Mouse (Mus musculus): ENCODE data around the gene Nr5a2. TPM values are rescaled to one million over a fixed set of nuclear protein-coding genes. Genes with fewer than 3 reads are reported as not detected.

Gene Nr5a2
- polyA plus RNA-seq, 1 experiment from 2014 or later, result 4.0 TPM

DNA sequence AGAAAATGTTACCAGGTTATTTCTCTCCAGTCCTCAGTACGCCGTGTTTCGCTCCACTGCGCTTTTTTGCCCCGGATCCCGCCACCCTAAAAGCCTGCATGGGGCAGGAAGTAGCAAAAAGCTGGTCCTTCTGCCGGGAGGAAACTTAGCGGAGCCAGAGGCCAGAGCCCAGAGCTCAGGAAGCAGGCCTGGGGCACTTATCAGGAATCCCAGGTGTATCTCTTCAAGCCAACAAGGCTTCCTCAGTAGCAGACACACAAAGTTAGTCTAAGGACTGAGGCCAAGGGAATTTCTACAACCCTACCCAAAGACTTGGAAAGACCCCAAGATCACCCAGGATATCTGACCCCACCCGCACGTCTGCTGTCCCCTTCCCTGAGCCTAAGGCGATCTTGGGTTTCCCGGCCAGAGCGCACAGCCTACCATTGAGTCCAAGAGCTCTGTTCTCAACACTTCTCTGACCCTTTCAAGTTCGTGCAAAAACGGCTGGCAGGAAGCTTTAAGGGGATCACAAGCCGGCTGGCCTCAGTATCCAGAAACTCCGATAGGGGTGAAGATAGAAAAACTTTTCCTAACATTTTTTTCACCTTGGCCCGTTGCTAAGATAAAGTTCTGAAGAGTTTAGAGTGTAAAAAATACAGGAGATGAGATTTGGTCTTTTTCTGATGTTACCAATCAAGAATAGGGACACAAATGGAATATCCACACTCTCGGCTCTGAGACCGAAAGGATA lies 12.7 kb downstream of the Nr5a2 start:
- ATAC-seq, result no peak

DNA sequence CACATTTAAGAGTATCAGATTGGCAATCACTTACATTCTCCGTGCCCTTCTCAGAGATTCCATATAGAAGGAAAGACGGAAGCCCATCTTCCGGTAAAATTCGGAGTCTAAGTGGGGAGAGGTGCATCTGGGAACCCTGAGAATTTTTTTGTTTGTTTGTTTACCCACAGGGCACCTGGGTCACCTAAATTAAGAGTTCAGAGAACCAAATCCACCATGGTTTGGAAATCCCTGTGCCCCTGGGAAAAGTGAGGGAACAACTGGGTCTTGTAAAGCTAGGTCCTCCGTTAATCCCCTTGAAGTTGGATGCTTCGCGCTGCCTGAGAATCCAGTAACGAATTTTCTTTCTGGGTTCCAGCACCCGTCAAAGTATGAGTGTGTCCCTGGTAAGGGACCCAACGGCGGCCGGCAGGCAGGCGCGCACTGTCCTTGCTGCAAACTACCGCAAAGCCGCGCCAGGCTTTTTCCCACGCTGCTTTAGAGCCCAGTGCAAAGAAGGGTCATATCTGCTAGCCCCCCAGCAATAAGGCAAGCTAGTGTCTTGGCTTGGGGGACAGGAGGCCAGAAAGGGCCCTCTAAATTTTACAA lies 13.3 kb downstream of the Nr5a2 start:
- H3K9me3 ChIP-seq (replicated peaks), result no peaks in the 10 kb centered on the region
- H3K4me3 ChIP-seq, result peak overlapping the region; percentile 52
- H3K36me3 ChIP-seq, result no peaks in the 10 kb centered on the region
- H3K27me3 ChIP-seq (replicated peaks), result peaks cover 76% of the 10 kb centered on the region
- peak overlapping the region; percentile 56 for H3K9ac ChIP-seq
- no peak for ATAC-seq
- peak overlapping the region; percentile 58 for H3K4me2 ChIP-seq
- H3K4me1 ChIP-seq, result no peaks in the 10 kb centered on the region
- peak overlapping the region; percentile 56; the same call in 1 of the 2 replicates for H3K27ac ChIP-seq
- 3% methylated on average over 18 of the region's 18 CpGs for WGBS (ENCODE audit: insufficient replicate concordance)

More for the DNA sequence above, 12.7 kb downstream of the Nr5a2 start:
- peak overlapping the region; percentile 52 for H3K4me3 ChIP-seq
- peak overlapping the region; percentile 58 for H3K4me2 ChIP-seq
- H3K9me3 ChIP-seq (replicated peaks), result no peaks in the 10 kb centered on the region
- no peaks in the 10 kb centered on the region for H3K36me3 ChIP-seq
- H3K27ac ChIP-seq, result 0 out of 2 replicates have a peak overlapping the region, but pooled peaks have one; percentile 11
- peaks cover 83% of the 10 kb centered on the region for H3K27me3 ChIP-seq (replicated peaks)
- peaks cover under 1% of the 10 kb centered on the region; the same call in 1 of the 2 replicates for H3K4me1 ChIP-seq
- peak overlapping the region; percentile 56 for H3K9ac ChIP-seq
- WGBS (ENCODE audit: insufficient replicate concordance), result 4% methylated on average over 20 of the region's 20 CpGs

DNA sequence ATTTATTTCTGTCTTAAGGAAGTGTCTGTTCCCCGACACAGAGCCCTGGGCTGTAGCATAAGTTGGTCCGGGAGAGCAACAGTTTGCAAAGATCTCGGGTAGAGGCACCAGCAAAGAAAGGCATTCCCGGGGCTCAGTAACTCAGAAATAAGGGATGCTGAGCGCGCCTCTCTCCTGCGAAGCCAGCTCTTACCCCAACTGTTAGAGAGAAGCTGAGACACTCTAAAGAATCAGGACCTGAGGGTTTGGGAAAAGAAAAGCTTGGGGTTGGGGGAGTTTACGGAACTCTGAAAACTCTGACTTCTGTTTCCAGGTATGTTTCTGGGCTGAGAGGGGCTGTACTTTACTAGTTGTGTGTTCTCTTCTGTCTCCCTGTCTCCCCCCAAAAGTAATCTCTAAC lies 13.8 kb downstream of the Nr5a2 start:
- no peaks in the 10 kb centered on the region for H3K4me1 ChIP-seq
- H3K4me2 ChIP-seq, result peak overlapping the region; percentile 58
- no peaks in the 10 kb centered on the region for H3K36me3 ChIP-seq
- peak overlapping the region; percentile 52 for H3K4me3 ChIP-seq
- H3K27me3 ChIP-seq (replicated peaks), result peaks cover 71% of the 10 kb centered on the region
- no peaks in the 10 kb centered on the region for H3K9me3 ChIP-seq (replicated peaks)
- peak overlapping the region; percentile 22; the same call in 1 of the 2 replicates for H3K9ac ChIP-seq
- ATAC-seq, result 0 out of 2 replicates have a peak, but pooled peaks have one; percentile 9
- H3K27ac ChIP-seq, result peak overlapping the region; percentile 56; the same call in 1 of the 2 replicates
- 3% methylated on average over 8 of the region's 8 CpGs for WGBS (ENCODE audit: insufficient replicate concordance)

DNA sequence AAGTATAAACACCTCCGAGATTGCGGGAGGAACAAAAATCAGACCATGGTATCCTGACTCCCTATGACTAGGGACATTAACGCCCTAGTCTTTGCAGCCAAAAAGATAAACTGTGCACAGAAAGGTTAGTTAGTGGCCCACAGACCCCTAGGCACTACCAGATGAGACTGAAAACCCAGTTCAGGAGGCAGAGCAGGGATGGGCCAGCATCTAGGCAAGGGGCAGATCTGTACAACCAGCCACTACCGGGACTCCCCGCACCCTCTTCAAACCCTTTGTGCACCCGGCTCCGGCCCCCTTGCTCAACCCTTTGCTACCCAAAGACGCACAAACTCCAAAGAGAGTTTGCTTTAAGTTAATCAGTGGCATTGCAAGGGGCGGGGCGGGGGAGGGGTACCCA lies 14.4 kb downstream of the Nr5a2 start:
- 4% methylated on average over 10 of the region's 10 CpGs for WGBS (ENCODE audit: insufficient replicate concordance)
- peak; percentile 60 for ATAC-seq
- H3K4me3 ChIP-seq, result peak overlapping the region; percentile 52; the same call in 1 of the 2 replicates
- no peak overlapping the region for H3K9ac ChIP-seq
- peak overlapping the region; percentile 58 for H3K4me2 ChIP-seq
- peaks cover 66% of the 10 kb centered on the region for H3K27me3 ChIP-seq (replicated peaks)
- peak overlapping the region; percentile 54; the same call in 1 of the 2 replicates for H3K27ac ChIP-seq
- no peaks in the 10 kb centered on the region for H3K9me3 ChIP-seq (replicated peaks)
- peaks cover 2% of the 10 kb centered on the region; the same call in 1 of the 2 replicates for H3K36me3 ChIP-seq
- H3K4me1 ChIP-seq, result no peaks in the 10 kb centered on the region

DNA sequence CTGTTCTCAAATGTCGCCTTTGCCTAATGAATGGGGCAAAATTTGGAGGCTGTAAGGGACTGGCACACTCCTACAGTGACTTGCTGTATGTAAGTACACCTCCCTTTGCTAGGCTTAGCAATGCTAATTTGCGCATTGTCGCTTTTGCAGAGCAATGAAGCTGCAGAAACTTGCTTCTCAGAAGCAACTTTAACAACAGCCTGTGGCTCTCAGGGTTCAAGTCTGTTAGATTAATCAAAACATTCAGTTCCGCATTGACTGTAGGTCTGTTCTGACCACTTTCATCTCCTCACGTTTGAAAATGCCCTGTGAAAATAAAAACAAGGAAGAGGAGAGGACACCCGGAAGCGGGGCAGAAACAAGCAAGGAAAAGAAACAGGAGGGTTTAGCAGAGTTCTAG lies 14.8 kb downstream of the Nr5a2 start:
- Histone ChIP-seq H3K27ac (peak overlapping the region; percentile 54; the same call in 1 of the 2 replicates), H3K4me2 (peak overlapping the region; percentile 58), H3K9me3 (replicated peaks) (no peaks in the 10 kb centered on the region), H3K9ac (no peak overlapping the region), H3K27me3 (replicated peaks) (peaks cover 61% of the 10 kb centered on the region), H3K4me1 (no peaks in the 10 kb centered on the region), H3K4me3 (peak overlapping the region; percentile 52; the same call in 1 of the 2 replicates), H3K36me3 (peaks cover 4% of the 10 kb centered on the region; the same call in 1 of the 2 replicates)
- ATAC-seq, result no peak
- 11% methylated on average over 7 of the region's 7 CpGs for WGBS (ENCODE audit: insufficient replicate concordance)

DNA sequence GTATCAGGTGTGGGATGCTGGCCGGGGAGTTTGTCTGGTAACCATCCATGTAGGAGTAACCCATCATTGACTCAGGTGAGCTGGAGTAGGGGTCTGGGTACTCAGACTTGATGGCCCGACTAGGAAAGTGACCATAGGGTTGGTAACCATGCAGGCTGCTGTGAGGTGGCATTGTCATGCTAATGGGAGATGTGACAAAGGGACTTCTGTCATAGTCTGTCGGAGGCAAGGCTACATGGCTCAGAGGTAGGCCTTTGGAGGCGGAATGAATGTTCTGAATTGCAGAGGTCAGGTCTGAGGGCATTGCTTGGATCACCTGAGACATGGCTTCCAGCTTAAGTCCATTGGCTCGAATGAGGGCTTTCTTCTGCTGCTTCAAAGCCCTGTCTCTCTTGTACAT lies 19.6 kb downstream of the Nr5a2 start:
- WGBS (ENCODE audit: insufficient replicate concordance), result 68% methylated on average over 5 of the region's 5 CpGs
- peaks cover 14% of the 10 kb centered on the region for H3K27me3 ChIP-seq (replicated peaks)
- H3K9ac ChIP-seq, result no peak overlapping the region
- ATAC-seq, result no peak
- H3K9me3 ChIP-seq (replicated peaks), result no peaks in the 10 kb centered on the region
- no peak overlapping the region for H3K4me2 ChIP-seq
- H3K27ac ChIP-seq, result no peak overlapping the region
- no peak overlapping the region for H3K4me3 ChIP-seq
- peaks cover 4% of the 10 kb centered on the region; the same call in 1 of the 2 replicates for H3K36me3 ChIP-seq
- H3K4me1 ChIP-seq, result no peaks in the 10 kb centered on the region

DNA sequence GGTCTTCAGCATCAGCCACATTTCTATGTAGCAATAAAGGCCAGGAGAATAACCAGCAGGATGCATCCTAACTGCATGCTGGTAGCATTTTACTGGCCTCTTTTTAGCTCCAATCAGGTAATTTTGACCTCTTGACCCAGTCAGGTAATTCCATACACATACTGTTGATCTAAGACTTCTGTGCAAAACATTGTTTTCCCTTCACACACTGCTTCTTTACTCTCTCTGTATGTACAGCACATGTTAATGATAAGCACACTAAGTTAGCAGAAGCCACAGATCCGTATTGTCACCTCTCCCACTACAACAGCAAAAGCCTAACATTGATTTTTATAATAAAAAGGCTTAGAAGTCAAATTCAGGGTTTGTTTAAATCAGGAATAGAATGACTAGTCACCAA lies 21.0 kb downstream of the Nr5a2 start:
- H3K4me1 ChIP-seq, result no peaks in the 10 kb centered on the region
- no peaks in the 10 kb centered on the region for H3K9me3 ChIP-seq (replicated peaks)
- no peak overlapping the region for H3K27ac ChIP-seq
- H3K4me3 ChIP-seq, result no peak overlapping the region
- H3K4me2 ChIP-seq, result no peak overlapping the region
- WGBS (ENCODE audit: insufficient replicate concordance), result 31% methylated on average over 1 of the region's 1 CpGs
- no peak for ATAC-seq
- H3K9ac ChIP-seq, result no peak overlapping the region
- peaks cover 4% of the 10 kb centered on the region; the same call in 1 of the 2 replicates for H3K27me3 ChIP-seq (replicated peaks)
- peaks cover 4% of the 10 kb centered on the region; the same call in 1 of the 2 replicates for H3K36me3 ChIP-seq

DNA sequence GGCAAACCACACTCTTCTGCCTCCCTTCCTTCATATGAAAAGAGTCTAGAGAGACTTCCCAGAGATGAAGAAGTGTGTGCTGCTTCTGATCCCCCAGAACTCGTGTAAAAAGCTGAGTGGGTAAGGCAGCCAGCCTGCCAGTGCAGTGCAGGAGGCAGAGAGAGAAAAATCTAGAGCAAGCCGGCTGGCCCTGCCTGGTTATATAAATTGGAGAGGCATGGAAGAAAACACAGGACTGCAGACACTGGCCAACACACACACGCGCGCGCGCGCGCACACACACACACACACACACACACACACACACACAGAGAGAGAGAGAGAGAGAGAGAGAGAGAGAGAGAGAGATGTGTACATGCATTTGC lies 24.3 kb downstream of the Nr5a2 start:
- H3K36me3 ChIP-seq, result peaks cover 3% of the 10 kb centered on the region; the same call in 1 of the 2 replicates
- no peak overlapping the region for H3K4me3 ChIP-seq
- 74% methylated on average over 9 of the region's 9 CpGs for WGBS (ENCODE audit: insufficient replicate concordance)
- H3K9me3 ChIP-seq (replicated peaks), result no peaks in the 10 kb centered on the region
- H3K27ac ChIP-seq, result no peak overlapping the region
- no peaks in the 10 kb centered on the region for H3K27me3 ChIP-seq (replicated peaks)
- no peak overlapping the region for H3K9ac ChIP-seq
- ATAC-seq, result no peak
- no peak overlapping the region for H3K4me2 ChIP-seq
- H3K4me1 ChIP-seq, result no peaks in the 10 kb centered on the region

DNA sequence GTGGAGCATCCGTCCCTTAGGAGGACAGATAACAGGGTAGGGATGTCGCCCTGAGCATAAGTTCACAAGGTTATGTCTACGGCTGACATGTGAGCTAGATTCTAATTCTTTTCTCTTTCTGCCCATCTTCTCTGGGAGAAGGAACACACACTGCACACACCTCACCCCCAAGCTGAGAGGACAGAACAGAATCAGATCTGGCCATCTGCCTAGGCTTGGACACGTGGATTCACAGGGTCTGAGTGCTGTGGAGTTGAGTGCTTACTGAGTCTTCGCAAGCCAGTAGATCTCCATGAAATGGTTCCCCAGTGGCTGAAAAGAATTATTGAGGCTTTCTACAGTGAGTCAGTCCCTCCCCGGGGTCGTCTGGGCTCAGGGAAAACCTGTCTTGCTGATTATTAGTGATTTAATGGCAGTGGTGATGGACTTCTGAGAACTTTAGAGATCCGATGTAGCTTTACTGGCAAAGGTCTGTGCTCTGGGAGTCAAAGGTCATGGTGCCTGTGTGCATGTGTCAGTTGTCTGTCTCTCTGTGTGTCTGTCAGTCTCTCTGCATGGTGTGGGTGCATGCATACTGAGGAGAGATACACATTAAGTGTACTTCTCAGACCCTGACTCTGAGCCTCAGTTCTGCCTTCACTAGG lies 24.8 kb downstream of the Nr5a2 start:
- no peak for ATAC-seq
- Histone ChIP-seq H3K4me2 (no peak overlapping the region), H3K27ac (no peak overlapping the region), H3K4me3 (no peak overlapping the region), H3K27me3 (replicated peaks) (no peaks in the 10 kb centered on the region), H3K4me1 (no peaks in the 10 kb centered on the region), H3K36me3 (no peaks in the 10 kb centered on the region), H3K9ac (no peak overlapping the region), H3K9me3 (replicated peaks) (no peaks in the 10 kb centered on the region)
- 53% methylated on average over 8 of the region's 8 CpGs for WGBS (ENCODE audit: insufficient replicate concordance)

DNA sequence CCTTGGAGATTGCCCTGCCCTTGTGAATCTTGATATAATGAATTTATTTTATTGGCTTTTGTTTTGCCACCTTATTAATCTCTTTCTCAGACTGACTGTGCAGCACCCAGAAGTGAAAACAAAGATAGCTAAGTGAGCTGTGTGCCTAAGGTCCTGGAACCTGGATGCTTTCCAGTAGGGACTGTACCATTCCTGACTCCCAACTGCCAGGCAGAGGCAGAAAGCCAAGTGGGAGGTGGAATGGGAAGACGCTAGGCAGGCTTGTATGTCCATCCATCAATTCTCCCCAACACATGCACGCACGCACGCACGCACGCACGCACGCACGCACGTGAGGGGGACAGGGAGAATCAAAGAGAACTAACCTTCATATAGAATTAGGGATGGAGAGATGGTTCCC lies 26.2 kb downstream of the Nr5a2 start:
- H3K4me2 ChIP-seq, result no peak overlapping the region
- H3K4me1 ChIP-seq, result no peaks in the 10 kb centered on the region
- no peak for ATAC-seq
- 82% methylated on average over 10 of the region's 10 CpGs for WGBS (ENCODE audit: insufficient replicate concordance)
- no peak overlapping the region for H3K27ac ChIP-seq
- H3K36me3 ChIP-seq, result no peaks in the 10 kb centered on the region
- no peaks in the 10 kb centered on the region for H3K9me3 ChIP-seq (replicated peaks)
- H3K9ac ChIP-seq, result no peak overlapping the region
- no peaks in the 10 kb centered on the region for H3K27me3 ChIP-seq (replicated peaks)
- H3K4me3 ChIP-seq, result no peak overlapping the region

DNA sequence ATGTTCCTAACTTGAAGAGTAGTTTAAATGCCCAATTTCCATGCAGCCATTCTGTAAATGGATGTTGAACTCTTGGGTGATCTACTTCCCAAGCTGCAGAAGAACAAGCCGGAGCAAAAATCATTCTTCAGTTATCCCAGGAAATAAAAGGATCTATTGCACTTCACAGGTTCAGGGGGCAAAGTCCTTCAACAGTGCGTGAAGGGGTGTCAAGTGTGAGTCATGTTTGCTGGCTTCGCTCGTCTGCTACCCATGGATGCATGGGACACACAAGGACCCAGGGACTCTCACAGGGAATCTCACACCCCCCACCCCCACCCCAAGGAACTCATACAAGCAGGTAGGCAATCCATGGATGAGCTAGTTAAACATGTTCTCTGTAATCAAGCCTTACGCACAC lies 29.2 kb downstream of the Nr5a2 start:
- Histone ChIP-seq H3K27ac (no peak overlapping the region), H3K27me3 (replicated peaks) (no peaks in the 10 kb centered on the region), H3K9me3 (replicated peaks) (no peaks in the 10 kb centered on the region), H3K9ac (no peak overlapping the region), H3K36me3 (no peaks in the 10 kb centered on the region), H3K4me2 (no peak overlapping the region), H3K4me3 (no peak overlapping the region), H3K4me1 (0 out of 2 replicates have a peak, but pooled peaks cover 5% of the 10 kb centered on the region)
- no peak for ATAC-seq
- WGBS (ENCODE audit: insufficient replicate concordance), result 78% methylated on average over 5 of the region's 5 CpGs

DNA sequence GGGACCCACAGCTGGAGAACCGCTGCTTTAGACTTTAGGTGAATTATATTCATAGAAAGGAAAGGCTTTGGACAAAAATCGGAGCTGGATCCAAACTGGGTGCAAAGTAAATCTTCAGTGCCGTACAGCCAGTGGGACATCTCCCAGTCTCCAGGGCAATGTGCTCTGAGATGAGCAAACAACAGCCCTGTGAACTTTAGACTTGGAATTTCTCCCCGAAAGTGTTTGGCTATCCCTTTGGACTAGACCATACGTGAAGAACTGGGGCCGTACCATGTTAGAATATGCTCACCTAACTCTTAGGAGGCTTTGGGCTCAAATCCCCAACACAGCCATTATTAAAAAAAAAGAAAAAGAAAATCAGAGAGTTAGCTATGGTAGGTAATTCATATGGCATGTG lies 30.5 kb downstream of the Nr5a2 start:
- Histone ChIP-seq H3K4me3 (no peak overlapping the region), H3K27ac (0 out of 2 replicates have a peak overlapping the region, but pooled peaks have one; percentile 14), H3K27me3 (replicated peaks) (no peaks in the 10 kb centered on the region), H3K9ac (no peak overlapping the region), H3K4me2 (0 out of 2 replicates have a peak overlapping the region, but pooled peaks have one; percentile 24), H3K9me3 (replicated peaks) (no peaks in the 10 kb centered on the region), H3K4me1 (0 out of 2 replicates have a peak, but pooled peaks cover 5% of the 10 kb centered on the region), H3K36me3 (no peaks in the 10 kb centered on the region)
- 64% methylated on average over 6 of the region's 6 CpGs for WGBS (ENCODE audit: insufficient replicate concordance)
- peak; percentile 47; the same call in 1 of the 2 replicates for ATAC-seq
